Mouse (Mus musculus) E14TG2a.4 (cell line): Measurements from ENCODE around the gene Gm49383.

Experiments used
- H3K27me3 ChIP-seq: 2 replicates; pipeline ENCODE4 v1.6.1; 2014; ENCODE audit warnings: low read length, control low read depth; ENCODE audit not compliant: insufficient read depth
- H3K36me3 ChIP-seq: 2 replicates; pipeline ENCODE4 v1.6.1; 2014; ENCODE audit warnings: low read length, control low read depth; ENCODE audit not compliant: insufficient read depth
- H3K4me1 ChIP-seq: replicated peaks from 2 replicates; pipeline ENCODE4 v1.6.1; 2014; ENCODE audit warnings: low read depth, low read length, control low read depth
- H3K4me3 ChIP-seq: replicated peaks from 2 replicates; pipeline ENCODE4 v1.5.1; 2014; ENCODE audit warnings: mild to moderate bottlenecking, low read length
- H3K9me3 ChIP-seq: 2 replicates; pipeline ENCODE4 v1.6.1; 2014; ENCODE audit warnings: low read length, control low read depth
- CTCF ChIP-seq: conservative IDR thresholded peaks from 2 replicates; pipeline ENCODE4 v1.5.1; 2014; ENCODE audit warnings: low read length
- NANOG ChIP-seq: IDR thresholded peaks from 2 replicates; pipeline ENCODE4 v1.6.1; 2014; ENCODE audit warnings: borderline replicate concordance, low read length, mixed read lengths
- POU5F1 ChIP-seq: IDR thresholded peaks from 2 replicates; pipeline ENCODE4 v1.6.1; 2014; ENCODE audit warnings: low read length, borderline replicate concordance

Gene Gm49383

GRCm38 (mm10) chr12:69190522-69190921, 6.4 kb downstream of the Gm49383 start:
- peak; percentile 39 for TF ChIP-seq CTCF
- TF ChIP-seq NANOG, result no peak
- no peak for TF ChIP-seq POU5F1

GRCm38 (mm10) chr12:69190074-69190473, 6.8 kb downstream of the Gm49383 start:
- peaks cover 63% of the 10 kb centered on the region for H3K36me3 ChIP-seq
- no peak for TF ChIP-seq CTCF
- TF ChIP-seq NANOG, result no peak
- TF ChIP-seq POU5F1, result no peak
- no peaks in the 10 kb centered on the region; the same call in 1 of the 2 replicates for H3K27me3 ChIP-seq
- peaks cover 38% of the 10 kb centered on the region for H3K4me1 ChIP-seq
- H3K9me3 ChIP-seq, result no peaks in the 10 kb centered on the region
- no peak overlapping the region for H3K4me3 ChIP-seq

More at GRCm38 (mm10) chr12:69190522-69190921, 6.4 kb downstream of the Gm49383 start:
- Histone ChIP-seq H3K4me3 (no peak overlapping the region), H3K36me3 (peaks cover 58% of the 10 kb centered on the region), H3K9me3 (no peaks in the 10 kb centered on the region), H3K27me3 (no peaks in the 10 kb centered on the region; the same call in 1 of the 2 replicates), H3K4me1 (peaks cover 37% of the 10 kb centered on the region)

- Histone ChIP-seq H3K27me3 (no peaks in the 10 kb centered on the region; the same call in 1 of the 2 replicates), H3K36me3 (peaks cover 65% of the 10 kb centered on the region), H3K4me1 (peaks cover 48% of the 10 kb centered on the region), H3K4me3 (no peak overlapping the region), H3K9me3 (no peaks in the 10 kb centered on the region)
- TF ChIP-seq POU5F1, result no peak
- no peak for TF ChIP-seq CTCF
- no peak for TF ChIP-seq NANOG
Measured at GRCm38 (mm10) chr12:69186811-69187471, 10.0 kb downstream of the Gm49383 start.

GRCm38 (mm10) chr12:69185371-69185770, 11.5 kb downstream of the Gm49383 start:
- Histone ChIP-seq H3K27me3 (no peaks in the 10 kb centered on the region; the same call in 1 of the 2 replicates), H3K9me3 (no peaks in the 10 kb centered on the region)
- TF ChIP-seq CTCF, result no peak
- no peak for TF ChIP-seq NANOG
- no peak for TF ChIP-seq POU5F1

GRCm38 (mm10) chr12:69184342-69185295, 12.3 kb downstream of the Gm49383 start:
- Histone ChIP-seq H3K9me3 (no peaks in the 10 kb centered on the region), H3K36me3 (peaks cover 54% of the 10 kb centered on the region), H3K4me3 (peak overlapping the region; percentile 98), H3K27me3 (no peaks in the 10 kb centered on the region; the same call in 1 of the 2 replicates), H3K4me1 (peaks cover 58% of the 10 kb centered on the region)
- TF ChIP-seq CTCF, result no peak
- no peak for TF ChIP-seq POU5F1
- TF ChIP-seq NANOG, result no peak

More at GRCm38 (mm10) chr12:69185371-69185770, 11.5 kb downstream of the Gm49383 start:
- H3K36me3 ChIP-seq, result peaks cover 61% of the 10 kb centered on the region
- peak overlapping the region; percentile 98 for H3K4me3 ChIP-seq
- peaks cover 51% of the 10 kb centered on the region for H3K4me1 ChIP-seq

- H3K4me1 ChIP-seq, result peaks cover 61% of the 10 kb centered on the region
- H3K9me3 ChIP-seq, result no peaks in the 10 kb centered on the region
- peaks cover 48% of the 10 kb centered on the region for H3K36me3 ChIP-seq
- peak within 1 kb of the TSS; percentile 98 for H3K4me3 ChIP-seq
- no peak for TF ChIP-seq NANOG
- no peak for TF ChIP-seq POU5F1
- no peak for TF ChIP-seq CTCF
- no peaks in the 10 kb centered on the region; the same call in 1 of the 2 replicates for H3K27me3 ChIP-seq
Measured at GRCm38 (mm10) chr12:69183583-69184308, 13.2 kb downstream of the Gm49383 start, which contains the start of the genes Rpl36al and Mgat2. Gene Rpl36al, minus strand, starts transcription at chr12:69184083. Gene Mgat2, plus strand, starts transcription at chr12:69184157.

- TF ChIP-seq NANOG, result no peak
- no peak for TF ChIP-seq POU5F1
- no peak for TF ChIP-seq CTCF
- H3K27me3 ChIP-seq, result no peaks in the 10 kb centered on the region; the same call in 1 of the 2 replicates
- H3K4me3 ChIP-seq, result no peak overlapping the region
- peaks cover 47% of the 10 kb centered on the region for H3K4me1 ChIP-seq
- H3K9me3 ChIP-seq, result 0 out of 2 replicates have a peak, but pooled peaks cover 5% of the 10 kb centered on the region
- H3K36me3 ChIP-seq, result peaks cover 38% of the 10 kb centered on the region
Measured at GRCm38 (mm10) chr12:69181800-69182199, 15.1 kb downstream of the Gm49383 start.
